In the genomic region with DNA sequence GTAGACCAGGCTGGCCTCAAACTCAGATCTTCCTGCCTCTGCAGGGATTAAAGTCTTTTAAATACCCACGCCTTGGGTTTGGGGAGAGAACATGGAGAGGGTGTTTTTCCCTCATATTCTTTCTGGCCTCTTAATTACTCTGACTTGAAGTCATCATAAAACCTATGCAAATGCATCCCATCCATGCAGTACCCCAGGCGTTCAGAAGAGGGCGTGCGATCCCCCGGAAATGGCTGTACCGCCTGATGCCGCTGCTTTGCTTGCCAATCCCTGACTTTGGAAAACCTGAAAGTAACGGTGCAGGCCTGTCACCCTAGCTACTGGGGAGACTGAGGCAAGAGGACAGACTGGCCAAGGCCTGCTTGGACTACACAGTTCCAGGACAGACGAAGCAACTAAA, we compare ENCODE assay signal across 9 mouse cellular contexts. TPM values are rescaled to one million over a fixed set of nuclear protein-coding genes. Genes with fewer than 3 reads are reported as not detected.
DNase-seq lines count a peak whose midpoint lies in the region; ATAC-seq and TF ChIP-seq lines count a peak whose summit lies in the region.
"Had no signal": no experiment of that assay in that cellular context is flagged by ENCODE, and none has a peak within 500 bp of the region (broad histone marks: within the 10 kb centered on the region; RNA-seq: fewer than 3 reads in every experiment).

No protein-coding gene starts in this region.

- no peak overlapping the region for H3K27ac ChIP-seq in gastrocnemius, adult 2 months
- H3K27ac ChIP-seq in neural tube, embryonic 15.5 days (replicated peaks), result no peak overlapping the region
- no peak overlapping the region for H3K27ac ChIP-seq in liver, postnatal 0 days (ENCODE audit: low read depth)
- H3K27ac ChIP-seq: macrophage had no signal

- WGBS in neural tube, embryonic 15.5 days, result 44% methylated on average over 9 of the region's 9 CpGs
- WGBS in liver, postnatal 0 days (ENCODE audit: insufficient replicate concordance), result 59% methylated on average over 9 of the region's 9 CpGs

- no peak overlapping the region for H3K4me2 ChIP-seq in neural tube, embryonic 15.5 days
- H3K4me2 ChIP-seq in liver, postnatal 0 days (ENCODE audit: low read depth, low read length), result no peak overlapping the region

- H3K9me3 ChIP-seq in neural tube, embryonic 15.5 days (replicated peaks), result no peaks in the 10 kb centered on the region
- no peaks in the 10 kb centered on the region for H3K9me3 ChIP-seq in liver, postnatal 0 days (ENCODE audit: low read length)

- H3K4me1 ChIP-seq in neural tube, embryonic 15.5 days, result peaks cover 25% of the 10 kb centered on the region
- peaks cover 10% of the 10 kb centered on the region for H3K4me1 ChIP-seq in liver, postnatal 0 days (ENCODE audit: insufficient read depth)

- no peak overlapping the region for H3K9ac ChIP-seq in neural tube, embryonic 15.5 days (replicated peaks)
- H3K9ac ChIP-seq in liver, postnatal 0 days (replicated peaks), result no peak overlapping the region

- no peak overlapping the region for H3K4me3 ChIP-seq in gastrocnemius, adult 2 months
- no peak overlapping the region for H3K4me3 ChIP-seq in neural tube, embryonic 15.5 days (replicated peaks)
- H3K4me3 ChIP-seq in liver, postnatal 0 days (ENCODE audit: low read depth, low read length), result no peak overlapping the region

- no peak for TF ChIP-seq EP300 in liver, postnatal 0 days (IDR thresholded peaks at IDR 0.05; ENCODE audit: low read depth)

- TF ChIP-seq CTCF in gastrocnemius, adult 2 months (IDR thresholded peaks at IDR 0.05), result peak; percentile 59
- TF ChIP-seq CTCF in liver, postnatal 0 days (IDR thresholded peaks at IDR 0.05; ENCODE audit: low read depth), result peak; percentile 55

- intact Hi-C loops in gastrocnemius, adult 2 months (cut with DNase I), result no loop called here

- H3K27me3 ChIP-seq in neural tube, embryonic 15.5 days (replicated peaks), result no peaks in the 10 kb centered on the region
- H3K27me3 ChIP-seq in liver, postnatal 0 days (ENCODE audit: insufficient read depth, low read length), result peaks cover 8% of the 10 kb centered on the region; the same call in 1 of the 2 replicates

- no peak for DNase-seq in gastrocnemius, adult 2 months
- no peak for DNase-seq in gastrocnemius, adult 8-10 months (ENCODE audit: low spot score in 2 of 2)
- DNase-seq in neural tube, embryonic 10.5 days (ENCODE audit: extremely low spot score, low spot score), result peak; percentile 55
- DNase-seq in adrenal gland, postnatal 14 days, result peak; percentile 75
- DNase-seq in liver, postnatal 0 days, result peak; percentile 53
- DNase-seq in thymus, postnatal 14 days, result peak; percentile 55
- no peak for DNase-seq in urinary bladder, adult 2 months (ENCODE audit: low spot score)

- no peak for ATAC-seq in neural tube, embryonic 15.5 days (ENCODE audit: low FRiP score)
- ATAC-seq in liver, postnatal 0 days, result no peak

- H3K36me3 ChIP-seq in neural tube, embryonic 15.5 days, result no peaks in the 10 kb centered on the region
- H3K36me3 ChIP-seq in liver, postnatal 0 days (replicated peaks; ENCODE audit: insufficient read depth, low read length), result no peaks in the 10 kb centered on the region

RNA-seq across cellular contexts. Expression of gene Tcp11, which starts 0.9 kb away (rescaled TPM):
- total RNA-seq in gastrocnemius, adult 2 months (2021), result not detected
- not detected for total RNA-seq in gastrocnemius, adult 8-10 months (2022)
- polyA plus RNA-seq in neural tube, embryonic 15.5 days (2015; fragmentation: Nextera tagmentation; extraction: Ambion mirVana), result 1.4 and 1.8 TPM in 2 replicates
- total RNA-seq in adrenal gland, postnatal 14 days (2021), result not detected in 2 replicates
- polyA plus RNA-seq in liver, postnatal 0 days (2015; fragmentation: Nextera tagmentation; extraction: Ambion mirVana), result 0.07 TPM in 1 of 2 replicates, not detected in the other
- 0.19 and 0.43 TPM in 2 replicates for polyA plus RNA-seq in urinary bladder, adult 2 months (2012; rRNA removed)
- polyA plus RNA-seq: macrophage had no signal

Comparison
In these comparisons a context has a peak if more than half of its experiments do, and no peak if none do; other contexts are left out.
1. DNase-seq: peak in neural tube, embryonic 10.5 days (single experiment), adrenal gland, postnatal 14 days (single experiment), liver, postnatal 0 days (single experiment) and thymus, postnatal 14 days (single experiment); none in gastrocnemius, adult 2 months (single experiment), gastrocnemius, adult 8-10 months (0 of 2) and urinary bladder, adult 2 months (single experiment).